Mouse (Mus musculus): ENCODE data around the gene Odf2. TPM values are rescaled to one million over a fixed set of nuclear protein-coding genes. Genes with fewer than 3 reads are reported as not detected.

Odf2 gene
- total and polyA plus RNA-seq, 3 experiments = 49.3 to 82.8 TPM; not detected in 1

DNA sequence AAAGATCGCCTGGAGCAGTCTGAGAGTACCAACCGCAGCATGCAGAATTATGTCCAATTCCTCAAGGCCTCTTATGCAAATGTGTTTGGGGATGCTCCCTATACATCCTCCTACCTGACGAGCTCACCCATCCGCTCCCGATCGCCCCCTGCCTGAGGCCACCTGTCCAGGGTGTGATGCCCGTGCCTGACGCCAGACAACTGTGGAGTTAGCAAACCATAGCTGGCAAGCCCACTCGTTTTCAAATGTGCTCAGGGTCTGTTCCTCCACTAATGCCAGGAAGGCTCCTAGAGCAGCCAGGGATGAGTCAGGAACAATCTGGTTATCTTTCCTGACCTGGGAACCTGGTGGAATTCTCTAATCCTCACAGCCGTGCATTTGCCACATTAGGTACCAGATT, 41.5 kb downstream of the Odf2 start:
- H3K9me3 ChIP-seq (replicated peaks; ENCODE audit: insufficient read depth, low read length) = no peaks in the 10 kb centered on the region
- no peak overlapping the region for H3K27ac ChIP-seq (ENCODE audit: control insufficient read depth, low read depth, low read length)
- H3K9ac ChIP-seq (ENCODE audit: control insufficient read depth, low read depth, low read length, poor library complexity, severe bottlenecking) = no peak overlapping the region
- no peak for TF ChIP-seq MYC (IDR thresholded peaks at IDR 0.05; ENCODE audit: low read depth, low read length)
- TF ChIP-seq POLR2A (IDR thresholded peaks at IDR 0.05; ENCODE audit: control insufficient read depth in 1 of 2, insufficient read depth in 1 of 2, low read depth in 1 of 2, low read length in 2 of 2, poor library complexity in 1 of 2) = no peak
- TF ChIP-seq ETS1 (IDR thresholded peaks at IDR 0.05; ENCODE audit: low read depth, low read length) = no peak
- no peak for TF ChIP-seq GATA1 (IDR thresholded peaks at IDR 0.05; ENCODE audit: low read depth, low read length)
- no peak for TF ChIP-seq NELFE (IDR thresholded peaks at IDR 0.05; ENCODE audit: low read depth, low read length)
- TF ChIP-seq USF1 (IDR thresholded peaks at IDR 0.05; ENCODE audit: low read depth, low read length) = no peak
- no peak for TF ChIP-seq EP300 (IDR thresholded peaks at IDR 0.05; ENCODE audit: low read depth in 1 of 2, low read length in 2 of 2)
- TF ChIP-seq BHLHE40 (IDR thresholded peaks at IDR 0.05; ENCODE audit: borderline replicate concordance, low read depth, low read length) = no peak
- TF ChIP-seq SIN3A (IDR thresholded peaks at IDR 0.05; ENCODE audit: low read length) = no peak
- no peak for TF ChIP-seq ZMIZ1 (IDR thresholded peaks at IDR 0.05; ENCODE audit: low read depth, low read length)
- no peak for TF ChIP-seq ELF1 (IDR thresholded peaks at IDR 0.05; ENCODE audit: low read depth, low read length)
- TF ChIP-seq POLR2AphosphoS5 (IDR thresholded peaks at IDR 0.05; ENCODE audit: borderline replicate concordance, low read depth, low read length) = no peak
- TF ChIP-seq POLR2AphosphoS2 (IDR thresholded peaks at IDR 0.05; ENCODE audit: low read length) = no peak
- no peak overlapping the region for H3K4me3 ChIP-seq (ENCODE audit: control insufficient read depth in 1 of 2, insufficient read depth in 1 of 2, low read depth in 2 of 2, low read length in 2 of 2)
- peaks cover 0 to 15% of the 10 kb centered on the region in 2 experiments; a peak in 2 of 4 replicates for H3K36me3 ChIP-seq (ENCODE audit: control insufficient read depth in 1 of 2, insufficient read depth in 2 of 2, low read length in 2 of 2)
- no peaks in the 10 kb centered on the region for H3K27me3 ChIP-seq (ENCODE audit: control insufficient read depth in 1 of 2, insufficient read depth in 2 of 2, low read length in 2 of 2)
- DNase-seq (ENCODE audit: low read depth, low spot score) = no peak
- peaks cover 2% of the 10 kb centered on the region for H3K79me2 ChIP-seq (ENCODE audit: control insufficient read depth, insufficient read depth, low read length, poor library complexity)
- no peaks in the 10 kb centered on the region for H3K4me1 ChIP-seq (ENCODE audit: control insufficient read depth in 1 of 2, insufficient read depth in 2 of 2, low read length in 2 of 2)

DNA sequence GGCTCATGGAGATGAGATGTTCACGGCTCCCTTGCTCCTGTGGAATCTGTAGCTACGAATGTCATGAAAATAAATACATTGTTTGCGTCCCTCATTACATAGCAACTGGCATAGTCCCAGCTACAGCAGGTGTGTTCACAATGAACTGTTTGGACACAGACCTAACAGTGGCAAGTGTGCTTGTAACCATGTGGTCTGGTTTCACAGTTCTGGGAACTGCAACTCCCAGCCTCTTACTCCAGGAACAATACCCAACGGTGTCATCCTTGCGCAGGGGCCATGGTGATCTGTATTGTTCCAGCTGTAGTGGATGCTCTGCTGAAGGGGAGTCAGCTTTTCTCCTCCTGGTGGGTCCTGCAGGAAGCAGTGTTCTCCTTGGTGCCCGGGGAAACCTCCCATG, 42.2 kb downstream of the Odf2 start:
- no peak overlapping the region for H3K4me3 ChIP-seq (ENCODE audit: control insufficient read depth in 1 of 2, insufficient read depth in 1 of 2, low read depth in 2 of 2, low read length in 2 of 2)
- H3K9me3 ChIP-seq (replicated peaks; ENCODE audit: insufficient read depth, low read length) = no peaks in the 10 kb centered on the region
- peaks cover 4 to 13% of the 10 kb centered on the region in 2 experiments for H3K36me3 ChIP-seq (ENCODE audit: control insufficient read depth in 1 of 2, insufficient read depth in 2 of 2, low read length in 2 of 2)
- TF ChIP-seq E2F4 (IDR thresholded peaks at IDR 0.05; ENCODE audit: borderline replicate concordance, low read depth, low read length) = no peak
- no peak for TF ChIP-seq JUND (IDR thresholded peaks at IDR 0.05; ENCODE audit: low read depth, low read length)
- no peak for TF ChIP-seq RAD21 (IDR thresholded peaks at IDR 0.05; ENCODE audit: low read depth, low read length)
- TF ChIP-seq MAZ (IDR thresholded peaks at IDR 0.05; ENCODE audit: low read depth, low read length) = no peak
- no peak for TF ChIP-seq BHLHE40 (IDR thresholded peaks at IDR 0.05; ENCODE audit: borderline replicate concordance, low read depth, low read length)
- TF ChIP-seq MYC (IDR thresholded peaks at IDR 0.05; ENCODE audit: low read depth, low read length) = no peak
- TF ChIP-seq MEF2A (IDR thresholded peaks at IDR 0.05; ENCODE audit: extremely low read depth, insufficient replicate concordance, low read depth, low read length, poor library complexity, severe bottlenecking) = no peak
- no peak for TF ChIP-seq CHD2 (IDR thresholded peaks at IDR 0.05; ENCODE audit: low read length)
- peaks cover 4% of the 10 kb centered on the region in 2 experiments; a peak in 3 of 4 replicates for H3K4me1 ChIP-seq (ENCODE audit: control insufficient read depth in 1 of 2, insufficient read depth in 2 of 2, low read length in 2 of 2)
- no peak overlapping the region for H3K9ac ChIP-seq (ENCODE audit: control insufficient read depth, low read depth, low read length, poor library complexity, severe bottlenecking)
- H3K27ac ChIP-seq (ENCODE audit: control insufficient read depth, low read depth, low read length) = no peak overlapping the region
- no peaks in the 10 kb centered on the region for H3K27me3 ChIP-seq (ENCODE audit: control insufficient read depth in 1 of 2, insufficient read depth in 2 of 2, low read length in 2 of 2)
- no peak for DNase-seq (ENCODE audit: low read depth, low spot score)
- peaks cover 8% of the 10 kb centered on the region for H3K79me2 ChIP-seq (ENCODE audit: control insufficient read depth, insufficient read depth, low read length, poor library complexity)
